Mouse (Mus musculus): Measurements from ENCODE around the gene Lmo2.

- TF ChIP-seq CTCF (IDR thresholded peaks at IDR 0.05; ENCODE audit: low read depth, low read length): no peak
- TF ChIP-seq GATA1 (IDR thresholded peaks at IDR 0.05; ENCODE audit: borderline replicate concordance, low read length): no peak
- TF ChIP-seq POLR2AphosphoS5 (IDR thresholded peaks at IDR 0.05; ENCODE audit: insufficient replicate concordance, low read depth, low read length): no peak
These were observed 69.8 kb downstream of the Lmo2 start, which contains the start of gene Fbxo3 for GRCm38 (mm10) chr2:104027458-104028138.

All from G1E (cell line).